Mouse (Mus musculus): Measurements from ENCODE around the gene Gm7971.
"Not testable (repeated sequence)": the region's sequence is repeated elsewhere in the genome, so short reads cannot be mapped to it uniquely, and the experiment has no call there.

The Gm7971 gene

GRCm38 (mm10) chr5:95594775-95595174, at the start of gene Gm7971:
TSS of gene Gm7971 (minus strand) at chr5:95594875.
- DNase-seq (ENCODE audit: low spot score in 2 of 2), result not testable (repeated sequence)
